Mouse (Mus musculus) myocyte (in vitro differentiated cells): ENCODE data around the gene Myo18b. TPM values are rescaled to one million over a fixed set of nuclear protein-coding genes. Genes with fewer than 3 reads are reported as not detected.

ENCODE experiments used
- H3K27me3 ChIP-seq: one replicate; pipeline ENCODE4 v1.6.1; 2011; ENCODE audit not compliant: control insufficient read depth, insufficient read depth, insufficient read length
- H3K36me3 ChIP-seq: one replicate; pipeline ENCODE4 v1.6.1; 2011; ENCODE audit not compliant: control insufficient read depth, insufficient read depth
- H3K4me2 ChIP-seq: one replicate; pipeline ENCODE4 v1.6.1; 2011; ENCODE audit warnings: low read depth, control low read depth
- H3K4me3 ChIP-seq: one replicate; pipeline ENCODE4 v1.5.1; 2011; ENCODE audit warnings: mild to moderate bottlenecking, control low read depth, moderate library complexity
- H3K79me2 ChIP-seq: one replicate; pipeline ENCODE4 v1.6.1; 2011; ENCODE audit not compliant: control insufficient read depth, insufficient read depth
- H3ac ChIP-seq: one replicate; pipeline ENCODE4 v1.6.1; 2011; ENCODE audit not compliant: control insufficient read depth, insufficient read length
- CEBPB ChIP-seq: IDR thresholded peaks from 2 replicates; pipeline ENCODE4 v1.6.1; 2011; ENCODE audit warnings: mild to moderate bottlenecking, moderate library complexity; ENCODE audit not compliant: poor library complexity, insufficient read depth, severe bottlenecking
- E2F4 ChIP-seq: IDR thresholded peaks from one replicate; pipeline ENCODE4 v1.6.1; 2011; ENCODE audit warnings: mild to moderate bottlenecking, control low read depth, moderate library complexity; ENCODE audit not compliant: insufficient read depth
- MAX ChIP-seq: IDR thresholded peaks from one replicate; pipeline ENCODE4 v1.6.1; 2011; ENCODE audit warnings: low read depth, mild to moderate bottlenecking, control low read depth
- MYOD1 ChIP-seq, 3 experiments: IDR thresholded peaks; one replicate each; pipeline ENCODE4 v1.6.1; 2011; ENCODE audit warnings: control low read depth in 2 of 3, low read depth in 2 of 3, mild to moderate bottlenecking in 2 of 3, moderate library complexity in 1 of 3; ENCODE audit not compliant: insufficient read length in 2 of 3, control insufficient read depth in 1 of 3
- MYOG ChIP-seq, 3 experiments: IDR thresholded peaks; one replicate each; pipeline ENCODE4 v1.6.1; 2011; ENCODE audit warnings: control low read depth in 2 of 3, low read depth in 2 of 3, mild to moderate bottlenecking in 2 of 3; ENCODE audit not compliant: insufficient read length in 2 of 3, control insufficient read depth in 1 of 3, insufficient read depth in 1 of 3
- POLR2A ChIP-seq: IDR thresholded peaks from one replicate; pipeline ENCODE4 v1.6.1; 2011; ENCODE audit warnings: low read depth, mild to moderate bottlenecking, control low read depth, moderate library complexity; ENCODE audit not compliant: insufficient read length
- POLR2AphosphoS2 ChIP-seq: IDR thresholded peaks from one replicate; pipeline ENCODE4 v1.6.1; 2011; ENCODE audit warnings: low read depth, control low read depth; ENCODE audit not compliant: insufficient read length
- REST ChIP-seq: IDR thresholded peaks from one replicate; pipeline ENCODE4 v1.6.1; 2011; ENCODE audit warnings: mild to moderate bottlenecking, control low read depth, moderate library complexity; ENCODE audit not compliant: insufficient read depth, insufficient read length
- SRF ChIP-seq: IDR thresholded peaks from one replicate; pipeline ENCODE4 v1.6.1; 2011; ENCODE audit warnings: low read depth; ENCODE audit not compliant: control insufficient read depth, insufficient read length
- TCF12 ChIP-seq: IDR thresholded peaks from one replicate; pipeline ENCODE4 v1.6.1; 2011; ENCODE audit warnings: mild to moderate bottlenecking, control low read depth; ENCODE audit not compliant: poor library complexity, insufficient read depth, severe bottlenecking
- TCF3 ChIP-seq: IDR thresholded peaks from one replicate; pipeline ENCODE4 v1.6.1; 2011; ENCODE audit warnings: low read depth, control low read depth; ENCODE audit not compliant: insufficient read length
- USF1 ChIP-seq: IDR thresholded peaks from one replicate; pipeline ENCODE4 v1.6.1; 2011; ENCODE audit warnings: low read depth, mild to moderate bottlenecking, control low read depth, moderate library complexity
- polyA plus RNA-seq: library from polyadenylated mRNA; unstranded; fragments of >200 nt; fragmentation: generic; extraction: Trizol; gene quantifications from one replicate; pipeline ENCODE4 v1.2.1, GENCODE M21; 2012; ENCODE audit warnings: missing spikeins

Myo18b gene
- polyA plus RNA-seq, 1 experiment: 1.6 TPM

DNA sequence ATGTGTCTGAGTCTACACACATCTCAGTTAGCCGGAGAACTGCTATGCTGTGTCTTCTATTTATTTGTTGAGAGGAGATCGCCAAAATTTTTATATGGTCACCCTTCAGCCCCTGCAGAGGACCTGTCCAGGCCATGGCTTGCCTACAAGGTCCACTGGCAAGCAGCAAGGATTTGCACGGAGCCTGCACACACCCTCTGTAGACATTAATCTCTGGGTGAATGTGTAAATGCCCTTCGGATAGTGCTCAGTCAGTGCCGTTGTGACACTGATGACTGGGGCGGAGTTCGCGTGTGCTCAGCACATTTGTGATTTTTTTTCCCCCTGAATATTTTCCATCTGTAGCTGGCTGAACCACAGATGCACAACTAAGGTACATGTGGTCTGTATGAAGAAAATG is 28.6 kb upstream of the Myo18b start:
- Histone ChIP-seq H3K4me3 (no peak overlapping the region), H3K27me3 (no peaks in the 10 kb centered on the region), H3K36me3 (no peaks in the 10 kb centered on the region), H3ac (no peak overlapping the region), H3K79me2 (no peaks in the 10 kb centered on the region), H3K4me2 (no peak overlapping the region)
- TF ChIP-seq TCF3 (no peak), REST (no peak), CEBPB (no peak), MAX (no peak), POLR2AphosphoS2 (no peak), POLR2A (no peak), MYOG (IDR thresholded peaks at IDR 0.05; ENCODE audit: control insufficient read depth in 1 of 3, insufficient read depth in 1 of 3, insufficient read length in 2 of 3, low read depth in 2 of 3) (no peak), USF1 (no peak), SRF (no peak), E2F4 (no peak), MYOD1 (IDR thresholded peaks at IDR 0.05; ENCODE audit: control insufficient read depth in 1 of 3, insufficient read length in 2 of 3, low read depth in 2 of 3) (no peak), TCF12 (no peak)

- TF ChIP-seq POLR2A: no peak
- TF ChIP-seq MYOG (IDR thresholded peaks at IDR 0.05; ENCODE audit: control insufficient read depth in 1 of 3, insufficient read depth in 1 of 3, insufficient read length in 2 of 3, low read depth in 2 of 3): no peak
- TF ChIP-seq E2F4: no peak
- no peak for TF ChIP-seq TCF3
- no peak for TF ChIP-seq POLR2AphosphoS2
- TF ChIP-seq MAX: no peak
- TF ChIP-seq REST: no peak
- no peak for TF ChIP-seq CEBPB
- no peak for TF ChIP-seq TCF12
- no peak for TF ChIP-seq USF1
- no peak for TF ChIP-seq MYOD1 (IDR thresholded peaks at IDR 0.05; ENCODE audit: control insufficient read depth in 1 of 3, insufficient read length in 2 of 3, low read depth in 2 of 3)
- no peak for TF ChIP-seq SRF
- H3K4me2 ChIP-seq: no peak overlapping the region
- H3K79me2 ChIP-seq: no peaks in the 10 kb centered on the region
- no peak overlapping the region for H3ac ChIP-seq
- H3K27me3 ChIP-seq: no peaks in the 10 kb centered on the region
- H3K36me3 ChIP-seq: no peaks in the 10 kb centered on the region
- no peak overlapping the region for H3K4me3 ChIP-seq
Measured at GRCm38 (mm10) chr5:112923841-112924240, 27.7 kb upstream of the Myo18b start.

- Histone ChIP-seq H3K4me2 (no peak overlapping the region), H3K4me3 (no peak overlapping the region), H3K27me3 (no peaks in the 10 kb centered on the region), H3K79me2 (no peaks in the 10 kb centered on the region), H3ac (no peak overlapping the region), H3K36me3 (no peaks in the 10 kb centered on the region)
- TF ChIP-seq E2F4: no peak
- no peak for TF ChIP-seq MYOG (IDR thresholded peaks at IDR 0.05; ENCODE audit: control insufficient read depth in 1 of 3, insufficient read depth in 1 of 3, insufficient read length in 2 of 3, low read depth in 2 of 3)
- TF ChIP-seq REST: no peak
- TF ChIP-seq POLR2A: no peak
- TF ChIP-seq CEBPB: no peak
- no peak for TF ChIP-seq TCF12
- TF ChIP-seq TCF3: no peak
- TF ChIP-seq USF1: no peak
- TF ChIP-seq POLR2AphosphoS2: no peak
- TF ChIP-seq MYOD1 (IDR thresholded peaks at IDR 0.05; ENCODE audit: control insufficient read depth in 1 of 3, insufficient read length in 2 of 3, low read depth in 2 of 3): no peak
- TF ChIP-seq MAX: no peak
- TF ChIP-seq SRF: no peak
Measured at GRCm38 (mm10) chr5:112921914-112922313, 25.8 kb upstream of the Myo18b start.

GRCm38 (mm10) chr5:112910381-112910780 is 14.2 kb upstream of the Myo18b start:
- TF ChIP-seq SRF: no peak
- no peak for TF ChIP-seq REST
- no peak for TF ChIP-seq TCF12
- TF ChIP-seq MAX: no peak
- no peak for TF ChIP-seq MYOD1 (IDR thresholded peaks at IDR 0.05; ENCODE audit: control insufficient read depth in 1 of 3, insufficient read length in 2 of 3, low read depth in 2 of 3)
- no peak for TF ChIP-seq MYOG (IDR thresholded peaks at IDR 0.05; ENCODE audit: control insufficient read depth in 1 of 3, insufficient read depth in 1 of 3, insufficient read length in 2 of 3, low read depth in 2 of 3)
- no peak for TF ChIP-seq POLR2AphosphoS2
- TF ChIP-seq USF1: no peak
- Histone ChIP-seq H3K36me3 (no peaks in the 10 kb centered on the region), H3ac (no peak overlapping the region), H3K79me2 (no peaks in the 10 kb centered on the region), H3K4me2 (no peak overlapping the region), H3K4me3 (no peak overlapping the region), H3K27me3 (no peaks in the 10 kb centered on the region)

DNA sequence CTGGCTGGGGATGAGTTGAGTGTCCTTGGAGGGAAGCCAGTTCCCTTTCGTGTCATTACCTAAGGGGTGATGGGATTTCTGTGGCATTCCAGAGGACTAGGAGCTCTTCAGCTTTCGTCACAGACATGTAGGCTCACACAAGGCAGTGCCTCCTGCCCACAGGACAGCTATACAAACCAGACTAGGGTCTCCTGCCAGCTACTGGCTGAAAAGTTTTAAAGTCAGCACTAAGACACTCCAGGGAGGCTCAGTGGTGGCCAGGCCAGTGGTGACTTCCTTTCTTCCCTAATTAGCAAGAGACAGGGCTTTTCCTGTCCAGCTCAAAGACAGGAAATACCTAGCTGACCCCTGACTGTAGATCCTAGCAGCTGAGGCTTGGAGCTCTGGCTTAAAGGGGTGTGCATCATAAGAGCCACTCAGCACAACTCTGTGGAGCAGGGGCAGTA is 12.0 kb upstream of the Myo18b start:
- Histone ChIP-seq H3ac (no peak overlapping the region), H3K27me3 (no peaks in the 10 kb centered on the region), H3K36me3 (no peaks in the 10 kb centered on the region), H3K79me2 (no peaks in the 10 kb centered on the region), H3K4me3 (no peak overlapping the region), H3K4me2 (no peak overlapping the region)
- TF ChIP-seq TCF12 (no peak), POLR2A (no peak), MAX (no peak), CEBPB (no peak), E2F4 (no peak), MYOD1 (IDR thresholded peaks at IDR 0.05; ENCODE audit: control insufficient read depth in 1 of 3, insufficient read length in 2 of 3, low read depth in 2 of 3) (no peak), SRF (no peak), MYOG (IDR thresholded peaks at IDR 0.05; ENCODE audit: control insufficient read depth in 1 of 3, insufficient read depth in 1 of 3, insufficient read length in 2 of 3, low read depth in 2 of 3) (no peak), TCF3 (no peak), USF1 (no peak), POLR2AphosphoS2 (no peak), REST (no peak)
